Mouse (Mus musculus) liver, adult (tissue): Measurements from ENCODE around the gene Serpina3n.

Experiments
- GATA4 ChIP-seq: IDR thresholded peaks from 2 replicates; pipeline ENCODE4 v1.6.1; 2014; ENCODE audit warnings: mild to moderate bottlenecking, low read length; ENCODE audit not compliant: insufficient replicate concordance

Gene Serpina3n

GRCm38 (mm10) chr12:104433214-104433613 lies 26.7 kb downstream of the Serpina3n start:
- no peak for TF ChIP-seq GATA4

- no peak for TF ChIP-seq GATA4
These were observed 27.6 kb downstream of the Serpina3n start for GRCm38 (mm10) chr12:104433951-104434735.

- no peak for TF ChIP-seq GATA4
These were observed 33.7 kb downstream of the Serpina3n start for GRCm38 (mm10) chr12:104440087-104440760.

GRCm38 (mm10) chr12:104443716-104444115 lies 37.2 kb downstream of the Serpina3n start:
- TF ChIP-seq GATA4: no peak

- TF ChIP-seq GATA4: no peak
These were observed 41.6 kb downstream of the Serpina3n start for GRCm38 (mm10) chr12:104448099-104448498.

DNA sequence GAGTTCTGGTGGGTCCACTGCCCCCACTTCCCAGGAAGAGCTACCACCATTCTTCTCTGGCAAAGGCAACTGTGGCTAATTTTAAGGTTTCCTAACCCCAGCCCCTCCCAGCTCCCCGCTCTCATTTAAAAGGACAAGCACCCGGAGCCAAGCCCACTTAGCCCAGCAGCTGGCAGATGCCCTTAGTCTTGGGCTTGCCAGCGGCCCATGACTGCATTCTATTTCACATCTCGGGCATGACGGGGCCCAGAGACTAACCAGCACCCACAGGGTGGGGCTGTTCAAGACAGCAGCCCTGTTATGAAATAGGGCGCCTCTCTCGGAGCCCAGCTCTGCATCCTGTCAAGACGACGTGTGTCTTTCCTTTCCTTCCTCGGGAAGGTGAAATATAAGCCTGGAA lies 43.7 kb downstream of the Serpina3n start:
- TF ChIP-seq GATA4: no peak

- no peak for TF ChIP-seq GATA4
These were observed 46.5 kb downstream of the Serpina3n start for GRCm38 (mm10) chr12:104453002-104453401.

- TF ChIP-seq GATA4: no peak
These were observed 52.8 kb downstream of the Serpina3n start for GRCm38 (mm10) chr12:104459377-104459776.

- no peak for TF ChIP-seq GATA4
These were observed 54.8 kb downstream of the Serpina3n start for GRCm38 (mm10) chr12:104461372-104461771.
